Mouse (Mus musculus) kidney, adult 18-20 months (tissue): Measurements from ENCODE around the gene Nr3c2.

Experiments
- DNase-seq: peaks from one replicate; pipeline ENCODE4 v3.0.0; 2021

Nr3c2 gene

GRCm38 (mm10) chr8:76972947-76973552 is 73.8 kb downstream of the Nr3c2 start:
- DNase-seq = peak; percentile 26

GRCm38 (mm10) chr8:76977907-76978306 is 78.7 kb downstream of the Nr3c2 start:
- DNase-seq = no peak

GRCm38 (mm10) chr8:76984082-76984481 is 84.8 kb downstream of the Nr3c2 start:
- no peak for DNase-seq

- DNase-seq = no peak
These were observed 85.6 kb downstream of the Nr3c2 start for GRCm38 (mm10) chr8:76984851-76985250.

- DNase-seq = peak; percentile 37
These were observed 88.6 kb downstream of the Nr3c2 start for GRCm38 (mm10) chr8:76987876-76988275.

- no peak for DNase-seq
These were observed 99.0 kb downstream of the Nr3c2 start for GRCm38 (mm10) chr8:76998276-76998675.

GRCm38 (mm10) chr8:77009425-77009824 is 110.2 kb downstream of the Nr3c2 start:
- no peak for DNase-seq

- DNase-seq = no peak
These were observed 112.7 kb downstream of the Nr3c2 start for GRCm38 (mm10) chr8:77011985-77012384.

- no peak for DNase-seq
These were observed 113.4 kb downstream of the Nr3c2 start for GRCm38 (mm10) chr8:77012641-77013040.

GRCm38 (mm10) chr8:77016713-77017112 is 117.5 kb downstream of the Nr3c2 start:
- no peak for DNase-seq

- no peak for DNase-seq
These were observed 124.8 kb downstream of the Nr3c2 start for GRCm38 (mm10) chr8:77023837-77024710.

- no peak for DNase-seq
These were observed 132.0 kb downstream of the Nr3c2 start for GRCm38 (mm10) chr8:77031213-77031612.

GRCm38 (mm10) chr8:77033706-77034464 is 134.6 kb downstream of the Nr3c2 start:
- no peak for DNase-seq

GRCm38 (mm10) chr8:77034465-77034829 is 135.2 kb downstream of the Nr3c2 start:
- DNase-seq = no peak

GRCm38 (mm10) chr8:77041214-77041613 is 142.0 kb downstream of the Nr3c2 start:
- no peak for DNase-seq

GRCm38 (mm10) chr8:77044849-77045248 is 145.6 kb downstream of the Nr3c2 start:
- no peak for DNase-seq

- DNase-seq = no peak
These were observed 146.5 kb downstream of the Nr3c2 start for GRCm38 (mm10) chr8:77045711-77046110.

- no peak for DNase-seq
These were observed 147.0 kb downstream of the Nr3c2 start for GRCm38 (mm10) chr8:77046217-77046616.

- no peak for DNase-seq
These were observed 147.5 kb downstream of the Nr3c2 start for GRCm38 (mm10) chr8:77046731-77047130.

- no peak for DNase-seq
These were observed 152.4 kb downstream of the Nr3c2 start for GRCm38 (mm10) chr8:77051399-77052275.

- DNase-seq = no peak
These were observed 156.3 kb downstream of the Nr3c2 start for GRCm38 (mm10) chr8:77055492-77056021.

- DNase-seq = no peak
These were observed 157.6 kb downstream of the Nr3c2 start for GRCm38 (mm10) chr8:77056853-77057252.
